Mouse (Mus musculus): Measurements from ENCODE around the gene Map3k21.

DNA sequence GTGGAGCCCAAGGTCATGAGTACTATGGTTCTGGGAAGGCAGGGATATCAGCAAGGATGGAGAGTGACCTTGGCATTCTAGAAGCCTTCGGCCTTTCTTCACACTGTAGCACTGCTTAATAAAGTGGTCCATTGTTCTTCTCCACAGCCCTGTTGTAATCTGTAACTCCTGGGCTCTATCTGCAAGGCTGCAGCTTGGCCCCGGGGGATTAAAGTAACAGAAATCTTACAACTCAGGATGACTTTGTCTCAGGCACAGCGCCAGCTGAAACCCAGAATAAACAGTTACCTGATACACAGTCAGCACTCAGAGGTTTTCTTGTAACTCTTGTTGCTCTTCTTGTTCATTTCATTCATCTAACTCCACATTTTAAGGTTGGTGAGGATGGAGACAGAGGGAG lies 7.7 kb upstream of the Map3k21 start:
- no peak for TF ChIP-seq POLR2A (IDR thresholded peaks at IDR 0.05; ENCODE audit: insufficient read length, low read depth)
- no peak for TF ChIP-seq USF1 (IDR thresholded peaks at IDR 0.05; ENCODE audit: low read depth)
- TF ChIP-seq MAX (IDR thresholded peaks at IDR 0.05; ENCODE audit: low read depth): no peak
- no peak for TF ChIP-seq TCF12 (IDR thresholded peaks at IDR 0.05; ENCODE audit: insufficient read depth, poor library complexity, severe bottlenecking)
- TF ChIP-seq CEBPB (IDR thresholded peaks at IDR 0.05; ENCODE audit: insufficient read depth, poor library complexity, severe bottlenecking): no peak

All from myocyte (in vitro differentiated cells).